Mouse (Mus musculus): ENCODE measurements around the gene Zmynd19. TPM values are rescaled to one million over a fixed set of nuclear protein-coding genes. Genes with fewer than 3 reads are reported as not detected.
"Not testable (repeated sequence)": the region's sequence is repeated elsewhere in the genome, so short reads cannot be mapped to it uniquely, and the experiment has no call there.

Gene Zmynd19
- polyA plus RNA-seq, 1 experiment from 2014 or later: 24.7 TPM

DNA sequence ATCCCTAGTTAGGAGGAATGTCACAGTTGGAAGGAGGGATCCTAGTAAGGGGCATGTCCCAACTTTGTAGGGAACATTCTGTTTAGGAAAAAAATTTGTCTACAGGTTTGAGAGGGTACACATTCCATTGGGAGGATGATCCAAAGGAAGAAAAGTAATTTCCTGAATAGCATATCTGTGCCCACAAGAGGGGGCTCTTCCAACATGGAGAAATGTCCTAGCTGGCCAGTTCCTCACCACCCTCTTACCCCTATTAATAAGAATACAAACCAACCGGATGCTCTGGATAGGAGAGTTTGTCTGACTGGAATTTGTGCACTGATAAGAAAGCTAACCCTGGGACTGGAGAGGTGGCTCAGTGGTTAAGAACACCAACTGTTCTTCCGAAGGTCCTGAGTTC, 26.0 kb upstream of the Zmynd19 start:
- no peaks in the 10 kb centered on the region for H3K4me1 ChIP-seq
- H3K27ac ChIP-seq (replicated peaks): no peak overlapping the region
- H3K9me3 ChIP-seq: no peaks in the 10 kb centered on the region
- no peak for ATAC-seq (ENCODE audit: low FRiP score, low read depth)
- WGBS: 52% methylated on average over 2 of the region's 2 CpGs
- no peaks in the 10 kb centered on the region for H3K27me3 ChIP-seq
- H3K36me3 ChIP-seq: no peaks in the 10 kb centered on the region
- no peak overlapping the region for H3K4me2 ChIP-seq (replicated peaks)
- no peak overlapping the region for H3K4me3 ChIP-seq
- no peak overlapping the region for H3K9ac ChIP-seq (replicated peaks)

DNA sequence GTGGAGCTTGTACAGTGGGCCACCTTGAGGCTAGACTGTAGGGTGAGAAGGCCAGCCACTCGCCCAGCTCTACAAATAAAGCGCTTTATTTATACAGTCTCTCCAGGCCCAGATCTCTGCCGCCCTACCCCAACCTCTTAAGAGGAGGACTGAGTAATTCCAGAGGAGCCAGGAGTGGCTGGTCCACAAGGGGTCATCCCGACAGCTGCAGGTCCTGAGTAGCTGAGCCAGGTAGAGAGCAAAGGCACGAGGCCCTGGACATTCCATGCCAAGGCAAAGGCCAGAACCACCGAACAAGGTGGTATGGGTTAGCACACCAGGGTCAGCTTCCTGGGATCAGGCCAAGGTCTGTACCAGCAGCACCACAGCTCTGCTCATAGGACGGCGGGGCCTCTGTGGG, 24.3 kb upstream of the Zmynd19 start:
- H3K27ac ChIP-seq (replicated peaks): no peak overlapping the region
- 87% methylated on average over 8 of the region's 8 CpGs for WGBS

DNA sequence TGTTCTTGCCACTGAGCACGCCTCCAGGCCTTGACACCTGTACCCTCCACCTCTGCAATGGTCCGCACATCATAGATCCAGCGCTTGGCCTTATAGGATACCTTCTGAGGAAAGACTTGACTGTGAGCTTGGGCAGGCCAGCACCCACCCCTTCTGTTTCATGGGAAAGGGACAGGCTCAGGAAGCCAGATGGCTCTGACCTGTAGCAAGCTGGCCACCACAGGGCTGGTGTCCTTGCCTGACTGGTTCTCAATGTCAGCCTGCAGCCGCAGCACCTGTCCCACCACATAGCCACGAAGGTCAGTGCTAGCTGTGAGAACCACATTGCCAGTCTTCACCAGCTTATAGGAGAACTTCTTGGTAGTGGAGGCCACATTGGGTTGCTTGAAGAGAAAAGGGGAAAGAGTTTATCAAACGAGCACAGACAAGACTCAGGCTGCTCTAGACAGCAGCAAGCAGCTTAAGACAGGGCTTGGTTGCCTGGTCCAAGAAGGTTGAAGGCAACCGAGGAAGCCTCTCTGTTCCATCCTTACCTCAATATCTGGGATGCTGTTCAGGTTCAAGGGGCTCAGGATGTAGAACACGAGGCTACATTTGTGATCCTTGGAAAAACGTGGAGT, 23.1 kb upstream of the Zmynd19 start:
- H3K4me2 ChIP-seq (replicated peaks): no peak overlapping the region
- 90% methylated on average over 9 of the region's 9 CpGs for WGBS
- no peak overlapping the region for H3K4me3 ChIP-seq
- ATAC-seq (ENCODE audit: low FRiP score, low read depth): no peak
- no peak overlapping the region for H3K9ac ChIP-seq (replicated peaks)
- H3K36me3 ChIP-seq: no peaks in the 10 kb centered on the region
- no peaks in the 10 kb centered on the region for H3K9me3 ChIP-seq
- no peaks in the 10 kb centered on the region for H3K27me3 ChIP-seq
- H3K27ac ChIP-seq (replicated peaks): no peak overlapping the region
- no peaks in the 10 kb centered on the region for H3K4me1 ChIP-seq

More for the DNA sequence above, 24.3 kb upstream of the Zmynd19 start:
- Histone ChIP-seq H3K9me3 (no peaks in the 10 kb centered on the region), H3K27me3 (no peaks in the 10 kb centered on the region), H3K9ac (replicated peaks) (no peak overlapping the region), H3K4me1 (no peaks in the 10 kb centered on the region), H3K36me3 (no peaks in the 10 kb centered on the region), H3K4me3 (no peak overlapping the region), H3K4me2 (replicated peaks) (no peak overlapping the region)
- no peak for ATAC-seq (ENCODE audit: low FRiP score, low read depth)

DNA sequence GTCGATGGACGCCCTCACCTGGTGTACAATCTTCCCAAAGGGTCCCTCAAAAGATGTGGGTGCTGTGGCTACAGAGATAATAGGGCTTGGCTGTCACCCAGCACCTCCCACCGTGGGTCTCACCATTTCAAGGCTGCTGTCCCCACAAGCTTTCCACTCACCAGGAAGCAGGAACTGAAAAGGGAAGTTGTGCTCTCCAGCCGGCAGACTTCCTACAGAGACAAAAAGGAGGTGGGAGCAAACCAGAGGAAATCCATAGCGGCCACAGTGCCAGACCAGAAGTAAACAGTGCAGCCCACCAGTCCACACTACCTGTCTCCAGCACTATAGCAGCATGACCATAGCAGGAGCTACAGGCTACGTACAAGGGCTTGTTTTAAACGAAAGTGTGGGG, 22.6 kb upstream of the Zmynd19 start:
- no peak overlapping the region for H3K27ac ChIP-seq (replicated peaks)
- no peaks in the 10 kb centered on the region for H3K4me1 ChIP-seq
- WGBS: 80% methylated on average over 7 of the region's 7 CpGs
- ATAC-seq (ENCODE audit: low FRiP score, low read depth): no peak
- no peaks in the 10 kb centered on the region for H3K36me3 ChIP-seq
- no peaks in the 10 kb centered on the region for H3K27me3 ChIP-seq
- H3K4me2 ChIP-seq (replicated peaks): no peak overlapping the region
- H3K4me3 ChIP-seq: no peak overlapping the region
- H3K9me3 ChIP-seq: no peaks in the 10 kb centered on the region
- no peak overlapping the region for H3K9ac ChIP-seq (replicated peaks)

DNA sequence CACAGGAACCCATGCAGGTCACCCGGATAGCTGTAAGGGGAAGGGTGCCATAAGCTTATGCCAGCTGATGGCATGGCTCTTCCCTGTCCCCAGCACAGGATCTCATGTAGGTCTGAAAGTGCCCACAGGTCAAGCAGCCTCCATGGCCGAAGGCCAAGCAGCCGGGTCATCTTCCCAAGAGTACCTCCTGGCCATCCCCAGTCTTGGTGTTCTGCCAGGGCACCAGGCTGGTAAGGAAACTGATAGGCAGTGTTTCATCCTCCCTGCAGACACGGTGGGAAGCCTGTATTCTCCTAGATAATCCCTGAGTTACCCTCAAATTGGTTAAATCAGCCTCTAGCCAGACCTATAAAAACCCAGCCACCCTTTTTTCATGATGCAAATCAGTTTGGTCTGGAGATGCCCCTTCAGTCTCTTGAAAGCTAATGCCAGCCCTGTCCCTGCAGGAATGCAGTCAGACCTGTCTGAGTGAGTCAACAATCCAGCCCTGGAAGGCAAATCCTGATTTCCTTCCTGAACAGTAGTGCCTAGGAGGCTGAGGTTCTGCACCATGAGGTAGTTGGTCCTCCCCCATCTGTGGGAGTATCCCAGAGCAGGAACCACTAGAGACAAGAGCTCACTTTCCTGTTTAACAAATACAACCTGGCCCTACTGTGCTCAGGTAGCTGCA, 21.6 kb upstream of the Zmynd19 start:
- Histone ChIP-seq H3K4me2 (replicated peaks) (no peak overlapping the region), H3K36me3 (no peaks in the 10 kb centered on the region), H3K9ac (replicated peaks) (no peak overlapping the region), H3K9me3 (no peaks in the 10 kb centered on the region), H3K4me3 (no peak overlapping the region), H3K27me3 (no peaks in the 10 kb centered on the region), H3K4me1 (no peaks in the 10 kb centered on the region), H3K27ac (replicated peaks) (no peak overlapping the region)
- 66% methylated on average over 4 of the region's 4 CpGs for WGBS
- ATAC-seq (ENCODE audit: low FRiP score, low read depth): no peak

DNA sequence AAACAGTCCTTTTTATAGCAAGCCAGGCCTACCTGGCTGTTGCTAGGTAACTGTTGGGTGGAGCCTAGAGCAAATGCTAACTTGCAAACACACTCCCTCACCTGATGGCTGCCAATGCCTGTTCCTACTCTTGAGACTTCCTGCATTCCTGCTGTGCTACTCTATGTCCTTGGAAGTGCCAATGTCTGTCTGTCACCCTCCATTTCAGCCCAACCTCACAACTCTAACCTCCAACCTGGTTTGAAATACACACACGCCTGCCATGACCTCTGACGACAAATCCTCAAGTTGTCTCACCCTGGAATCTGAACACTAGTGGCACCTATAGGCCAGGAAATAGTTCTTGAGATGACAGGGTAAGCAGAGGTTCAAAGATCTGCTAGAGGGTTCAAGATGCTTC, 20.5 kb upstream of the Zmynd19 start:
- Histone ChIP-seq H3K27me3 (peaks cover 8% of the 10 kb centered on the region), H3K36me3 (no peaks in the 10 kb centered on the region), H3K9ac (replicated peaks) (no peak overlapping the region), H3K4me3 (no peak overlapping the region), H3K9me3 (no peaks in the 10 kb centered on the region), H3K4me1 (peaks cover under 1% of the 10 kb centered on the region; the same call in 1 of the 2 replicates), H3K27ac (replicated peaks) (no peak overlapping the region), H3K4me2 (replicated peaks) (no peak overlapping the region)
- 63% methylated on average over 2 of the region's 2 CpGs for WGBS
- no peak for ATAC-seq (ENCODE audit: low FRiP score, low read depth)

DNA sequence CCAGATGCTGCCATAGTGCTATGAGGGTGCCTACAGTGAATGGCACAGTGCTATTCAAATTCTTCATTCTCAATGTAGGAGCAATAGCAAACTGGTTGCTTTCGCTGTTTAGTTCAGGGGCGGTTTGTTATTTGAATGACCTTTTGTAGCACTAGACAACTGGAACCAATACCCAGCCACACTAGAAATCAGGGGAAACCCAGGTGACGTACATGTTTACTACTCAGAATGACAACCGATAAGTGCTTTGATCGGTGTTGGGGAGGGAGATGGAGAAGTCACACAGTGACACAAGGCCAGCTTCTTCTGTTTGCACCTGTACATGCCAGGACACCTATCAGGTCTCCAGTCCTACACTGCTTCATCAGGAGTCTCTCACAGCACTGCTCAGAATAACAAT, 20.0 kb upstream of the Zmynd19 start:
- Histone ChIP-seq H3K9ac (replicated peaks) (no peak overlapping the region), H3K27ac (replicated peaks) (no peak overlapping the region), H3K36me3 (no peaks in the 10 kb centered on the region), H3K4me1 (peaks cover 5% of the 10 kb centered on the region), H3K4me3 (no peak overlapping the region), H3K9me3 (no peaks in the 10 kb centered on the region), H3K4me2 (replicated peaks) (no peak overlapping the region), H3K27me3 (peaks cover 13% of the 10 kb centered on the region)
- no peak for ATAC-seq (ENCODE audit: low FRiP score, low read depth)
- 92% methylated on average over 5 of the region's 5 CpGs for WGBS

DNA sequence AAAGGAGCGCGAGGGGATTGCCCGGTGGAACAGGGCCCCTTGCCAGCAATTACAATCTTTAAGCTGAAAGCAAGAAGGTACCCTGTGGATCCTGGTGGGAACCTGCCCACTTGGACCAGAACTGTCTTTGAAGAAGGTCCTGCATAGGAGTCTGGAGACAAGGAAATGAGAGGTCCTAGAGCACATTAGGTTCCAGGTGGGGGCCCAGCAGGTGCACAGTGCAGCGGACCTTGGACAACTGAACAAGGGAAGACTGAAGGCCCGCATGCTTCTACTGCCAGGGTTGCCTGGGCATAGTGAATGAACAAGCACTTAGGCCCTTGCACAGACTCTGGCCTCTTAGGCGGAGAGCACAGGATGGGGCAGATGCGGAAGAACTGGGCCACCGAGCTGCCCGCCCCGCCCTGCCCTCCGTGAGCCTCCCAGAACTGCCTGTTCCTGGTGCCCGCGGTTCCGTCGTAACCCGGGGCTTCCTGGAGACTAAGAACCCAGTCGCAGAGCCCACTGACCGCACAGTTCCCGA, 15.1 kb upstream of the Zmynd19 start:
- H3K36me3 ChIP-seq: no peaks in the 10 kb centered on the region
- peak overlapping the region; percentile 65 for H3K9ac ChIP-seq (replicated peaks)
- H3K4me2 ChIP-seq (replicated peaks): peak overlapping the region; percentile 93
- H3K9me3 ChIP-seq: no peaks in the 10 kb centered on the region
- no peak overlapping the region for H3K27ac ChIP-seq (replicated peaks)
- peaks cover 25% of the 10 kb centered on the region for H3K27me3 ChIP-seq
- H3K4me3 ChIP-seq: peak overlapping the region; percentile 57
- H3K4me1 ChIP-seq: peaks cover 14% of the 10 kb centered on the region
- WGBS: 6% methylated on average over 19 of the region's 19 CpGs
- ATAC-seq (ENCODE audit: low FRiP score, low read depth): peak; percentile 67

DNA sequence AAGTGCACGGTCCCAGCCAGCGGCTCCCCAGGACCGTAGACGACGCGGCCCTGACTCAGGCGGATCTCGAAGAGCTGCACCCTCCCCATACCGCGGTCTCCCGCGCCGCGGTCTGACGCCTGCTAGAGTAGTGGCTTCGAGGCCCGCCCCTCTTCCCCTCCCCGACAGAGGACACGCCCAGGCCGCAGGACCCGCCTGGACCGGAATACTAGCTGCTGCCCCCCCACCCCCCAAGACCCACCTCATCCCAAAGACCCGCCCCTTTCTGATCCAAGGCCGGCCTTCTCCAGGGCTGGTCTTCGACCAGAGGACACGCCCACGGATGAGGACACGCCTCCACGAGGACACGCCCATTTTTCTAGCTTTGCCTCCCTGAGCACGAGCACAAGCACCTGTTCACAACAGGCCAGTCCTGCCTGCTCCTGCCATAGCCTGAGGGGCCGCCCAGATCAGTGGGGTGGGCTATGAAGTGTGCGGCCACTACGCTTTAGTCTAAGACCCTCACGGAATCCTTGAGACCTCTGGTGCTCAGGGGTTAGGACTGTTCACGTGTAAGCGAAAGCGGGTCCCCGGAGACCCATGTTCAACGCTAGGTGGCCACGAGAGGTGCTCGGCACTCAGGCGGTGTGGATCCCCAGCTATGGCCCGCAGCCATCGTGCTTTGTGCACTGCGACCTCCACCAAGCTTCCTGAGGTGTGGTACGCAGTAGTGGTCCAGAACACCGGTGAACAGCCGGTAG, 14.4 kb upstream of the Zmynd19 start, which contains the start of gene Arrdc1:
Gene Arrdc1 (minus strand): TSS at position 196 of the 740 bp plus-strand sequence.
- H3K9me3 ChIP-seq: no peaks in the 10 kb centered on the region
- H3K4me1 ChIP-seq: peaks cover 14% of the 10 kb centered on the region
- ATAC-seq (ENCODE audit: low FRiP score, low read depth): peak; percentile 91
- H3K27ac ChIP-seq (replicated peaks): no peak within 1 kb of the TSS
- H3K27me3 ChIP-seq: peaks cover 25% of the 10 kb centered on the region
- peak within 1 kb of the TSS; percentile 93 for H3K4me2 ChIP-seq (replicated peaks)
- H3K4me3 ChIP-seq: peak within 1 kb of the TSS; percentile 57
- no peaks in the 10 kb centered on the region for H3K36me3 ChIP-seq
- under 1% methylated on average over 49 of the region's 49 CpGs for WGBS
- peak within 1 kb of the TSS; percentile 65 for H3K9ac ChIP-seq (replicated peaks)

DNA sequence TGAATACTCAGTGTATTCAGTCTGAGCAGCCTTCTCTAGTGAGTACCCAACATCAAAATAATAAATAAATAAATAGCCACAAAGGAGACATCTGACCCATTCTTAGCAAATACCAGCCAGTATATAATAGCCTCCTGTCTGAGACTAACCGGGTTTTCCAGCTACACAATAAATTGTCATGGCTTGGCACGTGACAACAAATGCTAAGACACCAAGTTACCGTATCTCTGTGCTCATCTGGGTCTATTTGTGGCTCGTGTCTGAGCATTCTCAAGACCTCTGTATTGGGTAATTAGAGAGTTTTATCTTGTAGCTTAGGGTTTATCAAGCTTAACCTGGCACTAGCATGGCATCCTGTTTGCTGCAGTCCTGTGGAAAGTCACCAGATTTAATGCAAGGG, 7.5 kb upstream of the Zmynd19 start:
- Histone ChIP-seq H3K4me3 (no peak overlapping the region), H3K4me2 (replicated peaks) (no peak overlapping the region), H3K9ac (replicated peaks) (no peak overlapping the region), H3K36me3 (no peaks in the 10 kb centered on the region), H3K4me1 (no peaks in the 10 kb centered on the region), H3K9me3 (no peaks in the 10 kb centered on the region), H3K27ac (replicated peaks) (no peak overlapping the region), H3K27me3 (no peaks in the 10 kb centered on the region)
- ATAC-seq (ENCODE audit: low FRiP score, low read depth): no peak
- WGBS: 81% methylated on average over 4 of the region's 4 CpGs

DNA sequence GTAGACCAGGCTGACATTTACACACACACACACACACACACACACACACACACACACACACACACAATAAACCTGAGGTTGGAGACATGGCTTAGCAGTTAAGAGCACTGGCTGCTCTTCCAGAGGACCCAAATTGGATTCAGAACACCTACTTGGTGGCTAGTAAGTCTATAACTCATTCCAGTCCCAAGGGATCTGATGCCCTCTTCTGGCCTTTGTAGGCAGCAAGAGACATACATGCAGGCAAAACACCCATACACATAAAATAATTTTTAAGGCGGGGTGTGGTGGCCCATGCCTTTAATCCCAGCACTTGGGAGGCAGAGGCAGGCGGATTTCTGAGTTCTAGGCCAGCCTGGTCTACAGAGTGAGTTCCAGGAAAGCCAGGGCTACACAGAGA, 5.3 kb upstream of the Zmynd19 start:
- not testable (repeated sequence) for H3K4me3 ChIP-seq; H3K9me3 ChIP-seq; H3K9ac ChIP-seq (replicated peaks); H3K27me3 ChIP-seq; H3K4me1 ChIP-seq; H3K4me2 ChIP-seq (replicated peaks); ATAC-seq (ENCODE audit: low FRiP score, low read depth); H3K27ac ChIP-seq (replicated peaks); H3K36me3 ChIP-seq
- 42% methylated on average over 2 of the region's 2 CpGs for WGBS

DNA sequence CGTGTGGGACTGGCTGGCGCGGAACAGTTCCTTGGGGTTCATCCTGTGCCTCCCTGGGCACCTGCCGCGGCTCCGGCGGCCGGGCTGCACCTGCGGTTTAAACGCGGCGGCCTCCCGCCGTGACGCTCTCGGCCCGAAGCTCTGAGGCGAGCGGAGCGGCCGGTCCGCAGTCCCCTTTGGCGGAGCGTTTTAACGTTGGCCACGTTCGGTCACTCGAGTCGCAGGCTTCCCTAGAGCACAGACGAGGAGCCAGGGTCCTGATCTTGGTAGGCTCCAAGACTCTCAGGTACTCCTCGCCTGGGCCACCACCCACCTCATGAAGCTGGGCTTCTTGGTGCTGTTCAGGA, 570 bp downstream of the Zmynd19 start:
- H3K27me3 ChIP-seq: no peaks in the 10 kb centered on the region
- H3K4me3 ChIP-seq: peak overlapping the region; percentile 89
- H3K9me3 ChIP-seq: no peaks in the 10 kb centered on the region
- H3K4me1 ChIP-seq: peaks cover 20% of the 10 kb centered on the region
- peak; percentile 3; the same call in 1 of the 2 replicates for ATAC-seq (ENCODE audit: low FRiP score, low read depth)
- H3K9ac ChIP-seq (replicated peaks): peak overlapping the region; percentile 94
- peak overlapping the region; percentile 64 for H3K27ac ChIP-seq (replicated peaks)
- 0% methylated on average over 31 of the region's 31 CpGs for WGBS
- peaks cover 36% of the 10 kb centered on the region for H3K36me3 ChIP-seq
- H3K4me2 ChIP-seq (replicated peaks): peak overlapping the region; percentile 94

Data from midbrain, embryonic 12.5 days (tissue).